Mouse (Mus musculus): ENCODE data around the gene Cacng6.
A peak's percentile ranks its signal among the peaks of the same experiment; 100 is the strongest.

Gene Cacng6

DNA sequence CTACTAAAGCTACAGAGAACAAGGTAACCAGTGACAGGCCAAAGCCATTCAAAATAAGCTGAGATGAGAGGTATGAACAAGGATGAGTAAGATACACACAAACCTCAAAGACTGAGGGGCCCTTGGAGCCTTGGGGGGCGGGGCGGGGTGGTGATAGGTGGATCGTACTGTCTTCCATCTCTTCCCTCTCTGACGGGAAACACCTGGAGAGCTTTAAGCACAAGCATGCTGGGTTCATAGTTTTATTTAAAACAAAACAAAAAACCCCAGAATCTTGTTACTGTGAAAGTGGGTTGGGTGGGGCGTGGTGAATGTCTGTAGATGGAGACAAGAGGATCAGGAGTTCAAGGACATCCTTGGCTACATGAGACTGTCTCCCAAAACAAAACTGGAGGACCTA, 3.5 kb upstream of the Cacng6 start:
- DNase-seq (ENCODE audit: low spot score in 2 of 2) = no peak

GRCm38 (mm10) chr7:3421297-3421696, 2.7 kb upstream of the Cacng6 start:
- DNase-seq (ENCODE audit: low spot score in 2 of 2) = no peak

GRCm38 (mm10) chr7:3422051-3422450, 1.9 kb upstream of the Cacng6 start:
- DNase-seq (ENCODE audit: low spot score in 2 of 2) = no peak

- DNase-seq (ENCODE audit: low spot score in 2 of 2) = no peak
Observed at GRCm38 (mm10) chr7:3423430-3423829, 565 bp upstream of the Cacng6 start.

DNA sequence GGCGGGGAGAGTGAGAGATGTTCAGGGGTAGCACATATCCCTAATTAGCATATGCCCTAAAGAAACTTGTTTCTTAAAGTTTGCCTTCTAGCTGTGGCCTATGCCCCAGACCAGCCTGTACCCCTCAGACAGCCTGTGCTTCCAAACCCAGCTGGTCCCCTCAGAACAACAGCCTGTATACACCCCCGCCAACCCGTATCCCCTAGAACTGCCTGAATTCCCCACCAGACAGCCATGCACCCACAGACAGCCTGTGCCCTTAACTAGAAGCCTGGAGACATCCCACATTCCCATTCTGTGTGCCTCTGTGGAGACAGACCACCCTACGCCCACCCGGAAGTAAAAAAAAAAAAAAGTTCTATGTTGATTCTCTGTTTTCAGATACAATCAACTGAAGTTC, 1.1 kb downstream of the Cacng6 start:
- DNase-seq (ENCODE audit: low spot score in 2 of 2) = no peak

DNA sequence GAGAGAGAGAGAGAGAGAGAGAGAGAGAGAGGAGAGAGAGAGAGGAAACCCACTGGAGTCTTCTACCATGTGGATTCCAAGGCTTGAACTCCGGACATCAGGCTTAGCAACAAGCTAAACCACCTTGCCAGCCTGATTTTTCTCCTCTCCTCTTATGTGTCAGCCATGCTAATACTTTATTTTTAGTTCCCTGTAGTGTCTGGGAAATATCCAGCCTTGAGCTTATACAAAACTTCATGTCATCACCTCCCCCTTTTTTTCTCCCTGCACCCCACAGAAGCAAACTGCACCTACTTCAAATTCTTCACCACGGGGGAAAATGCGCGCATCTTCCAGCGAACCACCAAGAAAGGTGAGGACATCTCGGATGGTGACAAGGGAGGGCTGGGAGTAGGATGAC, 6.2 kb downstream of the Cacng6 start:
- no peak for DNase-seq (ENCODE audit: low spot score in 2 of 2)

DNA sequence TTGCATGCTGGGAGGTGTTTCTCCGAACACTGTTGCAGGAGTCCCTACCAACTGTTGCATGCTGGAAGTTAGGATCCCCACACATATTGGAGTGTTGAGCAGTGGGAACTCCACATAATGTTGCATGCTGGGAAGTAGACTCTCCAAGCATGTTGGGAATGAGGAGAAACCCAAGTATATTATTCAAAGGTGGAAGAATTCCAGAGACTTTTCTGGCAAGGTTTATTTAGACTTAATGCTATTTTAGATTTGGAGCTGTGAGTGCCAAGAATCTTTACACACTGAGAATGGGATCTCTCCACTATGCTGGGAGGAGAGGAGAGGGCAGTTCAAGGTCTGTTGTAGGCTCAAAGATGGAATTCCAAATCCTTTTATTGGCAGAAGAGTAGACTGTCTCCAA, 8.1 kb downstream of the Cacng6 start:
- no peak for DNase-seq (ENCODE audit: low spot score in 2 of 2)

DNA sequence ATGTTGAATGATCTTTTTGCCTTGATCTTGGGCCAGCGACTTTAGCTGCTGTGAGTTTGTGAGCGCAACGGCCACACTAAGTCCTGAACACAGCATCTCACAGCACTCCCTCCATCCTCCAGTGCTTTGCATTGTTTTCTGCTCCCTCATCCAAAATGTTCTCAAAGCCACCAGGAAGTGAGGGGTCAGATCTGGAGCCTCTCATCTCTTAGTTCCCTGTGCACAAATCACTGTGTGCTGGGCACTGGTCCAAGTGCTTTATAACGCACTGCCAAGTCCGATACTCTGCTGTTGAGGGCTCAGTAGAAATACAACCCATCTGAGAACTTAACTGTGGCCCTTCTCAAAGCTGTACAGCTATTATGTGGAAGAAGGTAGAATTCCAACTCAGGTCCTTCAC, 13.9 kb downstream of the Cacng6 start:
- no peak for DNase-seq (ENCODE audit: low spot score in 2 of 2)

GRCm38 (mm10) chr7:3439984-3440383, 16.0 kb downstream of the Cacng6 start:
- DNase-seq (ENCODE audit: low spot score in 2 of 2) = no peak

DNA sequence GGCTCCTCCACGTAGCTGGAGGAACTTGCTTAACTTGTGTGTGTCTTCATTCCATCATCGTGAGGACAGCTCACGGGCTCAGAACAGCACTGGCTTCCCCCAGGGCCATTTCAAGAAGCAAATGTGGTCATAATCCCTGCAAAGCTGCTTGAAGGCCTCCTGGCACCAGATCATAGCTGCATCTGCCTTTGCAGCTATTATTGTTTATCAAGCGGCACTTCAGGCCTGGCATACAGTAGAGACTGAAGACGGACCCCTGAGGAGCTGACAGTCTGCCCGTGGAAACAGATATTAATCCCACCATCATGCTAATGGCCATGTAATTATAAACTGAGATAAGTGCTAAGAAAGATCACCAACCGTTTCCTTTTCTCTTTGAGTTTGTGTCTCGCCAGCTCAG, 16.5 kb downstream of the Cacng6 start:
- no peak for DNase-seq (ENCODE audit: low spot score in 2 of 2)

- no peak for DNase-seq (ENCODE audit: low spot score in 2 of 2)
Observed at GRCm38 (mm10) chr7:3442476-3443062, 18.6 kb downstream of the Cacng6 start.

GRCm38 (mm10) chr7:3444678-3445077, 20.7 kb downstream of the Cacng6 start:
- DNase-seq (ENCODE audit: low spot score in 2 of 2) = no peak

- no peak for DNase-seq (ENCODE audit: low spot score in 2 of 2)
Observed at GRCm38 (mm10) chr7:3446584-3446983, 22.6 kb downstream of the Cacng6 start.

DNA sequence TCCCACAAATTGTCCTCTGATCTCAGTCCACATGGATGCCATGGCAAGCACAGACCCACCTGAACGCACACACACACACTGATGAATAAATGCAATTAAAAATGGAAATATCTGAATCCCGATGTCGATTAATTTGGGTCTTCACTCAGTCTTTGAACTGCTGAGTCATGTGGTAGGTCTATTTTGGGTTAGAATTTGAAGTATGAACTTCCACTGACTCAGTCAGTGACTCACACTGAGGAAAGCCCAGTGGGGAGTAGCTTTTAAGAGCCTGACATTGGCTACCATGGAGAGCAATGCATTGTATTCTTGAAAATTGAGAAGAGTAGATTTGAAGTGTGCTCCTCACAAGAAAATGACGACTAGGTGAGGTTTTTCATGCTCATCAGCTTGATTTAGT, 23.0 kb downstream of the Cacng6 start:
- DNase-seq (ENCODE audit: low spot score in 2 of 2) = no peak

- DNase-seq (ENCODE audit: low spot score in 2 of 2) = peak; percentile 82 to 85
Observed at GRCm38 (mm10) chr7:3448737-3449454, 24.9 kb downstream of the Cacng6 start.

DNA sequence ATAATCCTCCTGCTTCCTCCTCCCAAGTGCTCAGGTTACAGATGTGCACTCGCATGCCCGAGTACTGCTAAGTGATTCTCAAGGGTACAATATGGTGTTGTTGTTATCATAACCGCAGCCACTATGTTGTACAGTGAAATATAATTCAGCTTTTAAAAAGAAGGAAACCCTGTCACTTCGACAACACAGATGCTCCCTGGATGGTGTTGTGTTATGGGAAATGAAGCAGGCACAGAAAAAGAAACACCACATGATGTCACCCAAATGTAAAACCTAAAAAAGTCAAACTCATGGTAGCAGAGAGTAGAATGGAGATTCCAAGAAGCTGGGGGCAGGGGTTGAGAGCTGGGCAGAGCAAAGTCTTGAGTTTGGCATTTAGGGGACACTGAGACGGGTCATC, 26.7 kb downstream of the Cacng6 start:
- no peak for DNase-seq (ENCODE audit: low spot score in 2 of 2)

GRCm38 (mm10) chr7:3451161-3451560, 27.2 kb downstream of the Cacng6 start:
- no peak for DNase-seq (ENCODE audit: low spot score in 2 of 2)

DNA sequence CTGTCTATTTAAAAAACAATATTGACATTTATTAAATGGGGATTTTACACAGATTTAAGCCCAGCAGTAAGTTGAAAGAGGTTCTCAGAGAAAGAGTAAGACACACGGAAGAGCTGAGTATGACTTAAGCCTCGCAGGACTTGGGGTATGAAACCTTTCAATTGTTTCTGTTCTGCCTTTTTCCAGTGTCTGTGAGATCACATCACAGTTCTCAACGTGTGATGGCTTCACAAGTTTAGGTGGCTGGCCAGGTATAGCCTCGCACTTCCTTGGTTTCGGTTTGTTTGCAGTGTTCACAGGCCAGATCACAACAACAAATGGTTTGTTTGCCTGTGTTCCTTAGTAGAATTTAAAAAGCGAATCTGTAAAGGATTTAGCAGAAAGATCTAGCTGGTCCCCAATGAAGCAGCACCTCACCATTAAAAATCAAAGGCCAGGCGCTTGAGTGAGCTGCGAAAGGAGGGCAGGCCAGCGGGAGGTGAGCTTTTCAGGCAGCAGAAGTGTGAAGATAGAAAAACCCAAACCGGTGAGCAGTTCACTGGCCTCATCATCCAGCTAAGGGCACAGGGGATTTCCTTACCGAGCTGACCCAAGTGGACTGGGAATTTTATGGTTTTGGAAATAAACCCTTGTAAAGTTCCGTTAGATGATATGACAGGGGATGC, 29.0 kb downstream of the Cacng6 start:
- DNase-seq (ENCODE audit: low spot score in 2 of 2) = no peak

DNA sequence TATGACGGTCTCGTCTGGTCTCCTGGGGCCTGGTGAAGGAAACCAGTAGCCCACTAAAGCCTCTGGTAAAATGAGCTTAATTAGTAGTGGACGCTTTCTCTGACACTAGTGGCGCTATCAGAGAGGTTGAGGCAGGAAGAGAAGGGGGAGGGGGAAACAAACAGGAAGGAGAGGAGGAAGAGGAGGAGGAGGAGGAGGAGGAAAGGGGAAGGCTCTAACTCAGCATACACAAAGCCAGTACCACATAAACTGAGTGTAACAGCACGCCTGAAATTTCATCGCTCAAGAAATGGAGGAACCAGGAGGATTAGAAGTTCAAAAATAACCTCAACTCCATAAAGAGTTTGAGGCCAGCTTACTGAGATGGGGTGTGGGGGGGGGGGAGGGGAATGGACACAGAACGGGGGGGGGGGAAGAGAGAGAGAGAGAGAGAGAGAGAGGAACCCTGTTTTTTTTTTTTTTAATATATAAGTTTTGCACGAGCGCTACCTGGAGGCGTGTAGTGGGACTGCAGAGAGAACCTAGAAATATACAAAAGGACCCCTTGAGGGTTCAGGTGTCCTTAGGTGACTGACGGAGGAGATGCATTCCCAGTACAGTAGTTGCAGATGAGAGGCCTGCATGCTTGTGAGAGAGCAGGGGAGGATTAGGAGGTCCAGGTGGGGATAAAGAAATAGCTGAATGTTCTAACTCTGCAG, 29.6 kb downstream of the Cacng6 start:
- DNase-seq (ENCODE audit: low spot score in 2 of 2) = no peak

- DNase-seq (ENCODE audit: low spot score in 2 of 2) = no peak
Observed at GRCm38 (mm10) chr7:3457111-3457840, 33.3 kb downstream of the Cacng6 start.

DNA sequence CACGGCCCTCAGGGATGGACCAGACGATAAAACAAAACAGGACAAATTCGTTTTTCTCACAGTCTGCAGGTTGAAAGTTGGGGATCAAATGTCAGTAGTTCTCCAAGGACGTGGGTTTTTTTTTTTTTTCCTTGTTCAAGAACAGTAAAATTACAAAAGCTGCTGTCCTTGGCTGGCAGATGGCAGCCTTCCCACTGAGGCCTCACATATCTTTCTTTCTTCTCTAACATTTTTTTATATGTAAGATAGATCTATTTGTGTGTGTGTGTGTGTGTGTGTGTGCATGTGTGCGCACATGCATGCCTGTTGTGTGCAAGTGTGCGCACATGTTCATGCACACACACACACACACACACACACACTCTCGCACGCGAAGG, 33.8 kb downstream of the Cacng6 start:
- DNase-seq (ENCODE audit: low spot score in 2 of 2) = no peak

GRCm38 (mm10) chr7:3460261-3460660, 36.3 kb downstream of the Cacng6 start:
- peak; percentile 81 for DNase-seq (ENCODE audit: low spot score in 2 of 2)
